Mouse (Mus musculus) kidney, postnatal 0 days (tissue): ENCODE results near the gene Lpgat1. TPM values are rescaled to one million over a fixed set of nuclear protein-coding genes. Genes with fewer than 3 reads are reported as not detected.

ENCODE experiments used
- ATAC-seq: fragments of 200-750 bp; cut with Nextera tagmentation; replicated peaks from 2 replicates; pipeline ENCODE4 v1.8.0; 2017; ENCODE audit warnings: low read depth, moderate number of reproducible peaks, moderate TSS enrichment, moderate library complexity; ENCODE audit not compliant: low FRiP score
- DNase-seq: peaks from one replicate; pipeline ENCODE4 v3.0.0-alpha.2; 2016; ENCODE audit warnings: low spot score
- H3K27ac ChIP-seq: fragments of 300-500 bp; sonication (generic); 2 replicates; pipeline ENCODE4 v1.5.1; 2014; ENCODE audit warnings: mild to moderate bottlenecking
- H3K27me3 ChIP-seq: fragments of 300-500 bp; sonication (generic); 2 replicates; pipeline ENCODE4 v1.6.1; 2014; ENCODE audit warnings: low read length, mixed read lengths; ENCODE audit not compliant: insufficient read depth
- H3K36me3 ChIP-seq: fragments of 300-500 bp; sonication (generic); 2 replicates; pipeline ENCODE4 v1.6.1; 2014; ENCODE audit warnings: low read length, mixed read lengths; ENCODE audit not compliant: insufficient read depth
- H3K4me1 ChIP-seq: fragments of 300-500 bp; sonication (generic); replicated peaks from 2 replicates; pipeline ENCODE4 v1.6.1; 2014; ENCODE audit warnings: antibody characterized with exemption, low read length, mixed read lengths; ENCODE audit not compliant: insufficient read depth
- H3K4me2 ChIP-seq: fragments of 300-500 bp; sonication (generic); 2 replicates; pipeline ENCODE4 v1.6.1; 2014; ENCODE audit warnings: mild to moderate bottlenecking, low read length, moderate library complexity, mixed read lengths
- H3K4me3 ChIP-seq: fragments of 300-500 bp; sonication (generic); replicated peaks from 2 replicates; pipeline ENCODE4 v1.5.1; 2014; ENCODE audit warnings: low read depth, low read length
- H3K9ac ChIP-seq: fragments of 300-500 bp; sonication (generic); 2 replicates; pipeline ENCODE4 v1.6.1; 2014; ENCODE audit warnings: low read depth, low read length
- H3K9me3 ChIP-seq: fragments of 300-500 bp; sonication (generic); replicated peaks from 2 replicates; pipeline ENCODE4 v1.6.1; 2016; ENCODE audit warnings: low read length, inconsistent platforms, mixed read lengths
- CTCF ChIP-seq: IDR thresholded peaks from 2 replicates; pipeline ENCODE4 v1.5.1; 2016; ENCODE audit warnings: antibody characterized with exemption, low read depth, mild to moderate bottlenecking, moderate library complexity
- WGBS: fragments of 180-500 bp; shearing (Covaris S2); extraction: QIAGEN DNeasy Blood & Tissue Kit; methylation state at CpG from one replicate; pipeline ENCODE4 v1.1.7; 2014; 5-methylcytosine and 5-hydroxymethylcytosine counted together
- polyA plus RNA-seq: library from polyadenylated mRNA; unstranded; fragments of >200 nt; fragmentation: Nextera tagmentation; extraction: Ambion mirVana; gene quantifications from 2 replicates; pipeline ENCODE4 v1.2.1, GENCODE M21; 2015

The Lpgat1 gene
- polyA plus RNA-seq, 1 experiment from 2014 or later = 37.1 TPM

- no peak for DNase-seq
- ATAC-seq = no peak
- Histone ChIP-seq H3K27me3 (no peaks in the 10 kb centered on the region), H3K4me1 (no peaks in the 10 kb centered on the region), H3K27ac (no peak overlapping the region), H3K9ac (no peak overlapping the region), H3K9me3 (no peaks in the 10 kb centered on the region), H3K36me3 (peaks cover 10% of the 10 kb centered on the region), H3K4me2 (no peak overlapping the region), H3K4me3 (no peak overlapping the region)
- no peak for TF ChIP-seq CTCF
- 81% methylated on average over 6 of the region's 6 CpGs for WGBS
Observed at GRCm38 (mm10) chr1:191723675-191724074, 6.0 kb downstream of the Lpgat1 start.

DNA sequence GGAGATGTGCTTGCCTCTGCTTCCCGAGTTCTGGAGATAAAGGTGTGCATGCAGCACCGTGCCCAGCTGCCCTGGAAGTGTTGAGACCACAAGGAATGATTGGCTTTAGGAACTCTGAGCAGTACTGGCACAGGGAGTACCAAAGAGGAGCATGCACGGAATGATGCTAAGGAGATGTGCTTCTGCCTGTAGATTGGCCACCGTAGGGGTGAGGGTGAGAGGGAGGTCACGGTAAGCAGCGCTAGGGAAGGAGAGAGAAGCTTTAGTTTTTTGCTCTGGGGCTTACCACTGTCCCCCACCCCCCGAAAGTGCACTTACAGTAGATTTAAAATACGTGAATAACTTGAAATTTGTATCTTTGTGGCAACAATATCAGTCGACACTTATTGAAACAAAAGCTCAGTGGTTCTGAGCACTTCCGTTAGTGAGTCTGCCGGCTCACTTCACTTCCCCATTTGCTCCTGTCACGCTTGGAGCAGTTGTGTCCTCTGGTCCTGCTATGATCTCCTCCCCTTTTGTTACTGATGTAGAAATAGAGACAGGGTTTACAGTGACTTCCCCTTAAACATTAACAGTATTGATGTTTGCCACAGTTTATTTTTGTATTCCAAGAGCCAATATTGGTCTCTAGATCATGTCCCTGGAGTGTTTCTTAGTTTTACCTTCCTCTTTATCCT is 6.9 kb downstream of the Lpgat1 start:
- TF ChIP-seq CTCF = no peak
- 76% methylated on average over 12 of the region's 12 CpGs for WGBS
- DNase-seq (no peak), ATAC-seq (no peak)
- Histone ChIP-seq H3K4me1 (no peaks in the 10 kb centered on the region), H3K9me3 (no peaks in the 10 kb centered on the region), H3K27ac (no peak overlapping the region), H3K9ac (no peak overlapping the region), H3K27me3 (no peaks in the 10 kb centered on the region), H3K4me2 (no peak overlapping the region), H3K36me3 (peaks cover 10% of the 10 kb centered on the region), H3K4me3 (no peak overlapping the region)

GRCm38 (mm10) chr1:191732623-191733022 is 15.0 kb downstream of the Lpgat1 start:
- no peak for TF ChIP-seq CTCF
- 87% methylated on average over 4 of the region's 4 CpGs for WGBS
- H3K9ac ChIP-seq = no peak overlapping the region
- H3K4me2 ChIP-seq = no peak overlapping the region
- DNase-seq = no peak
- no peaks in the 10 kb centered on the region for H3K36me3 ChIP-seq
- no peak overlapping the region for H3K27ac ChIP-seq
- H3K9me3 ChIP-seq = no peaks in the 10 kb centered on the region
- no peaks in the 10 kb centered on the region for H3K4me1 ChIP-seq
- no peak for ATAC-seq
- no peaks in the 10 kb centered on the region for H3K27me3 ChIP-seq
- H3K4me3 ChIP-seq = no peak overlapping the region

- WGBS = 87% methylated on average over 4 of the region's 4 CpGs
- no peak for ATAC-seq
Observed at GRCm38 (mm10) chr1:191733822-191734221, 16.2 kb downstream of the Lpgat1 start.

GRCm38 (mm10) chr1:191736425-191736824 is 18.8 kb downstream of the Lpgat1 start:
- no peaks in the 10 kb centered on the region for H3K4me1 ChIP-seq
- H3K4me3 ChIP-seq = no peak overlapping the region
- H3K36me3 ChIP-seq = no peaks in the 10 kb centered on the region
- DNase-seq (no peak), ATAC-seq (no peak)
- H3K27ac ChIP-seq = no peak overlapping the region
- H3K9ac ChIP-seq = no peak overlapping the region
- no peaks in the 10 kb centered on the region for H3K27me3 ChIP-seq
- H3K4me2 ChIP-seq = no peak overlapping the region
- no peaks in the 10 kb centered on the region for H3K9me3 ChIP-seq
- TF ChIP-seq CTCF = no peak

More at GRCm38 (mm10) chr1:191733822-191734221, 16.2 kb downstream of the Lpgat1 start:
- Histone ChIP-seq H3K4me2 (no peak overlapping the region), H3K9ac (no peak overlapping the region), H3K4me3 (no peak overlapping the region), H3K36me3 (no peaks in the 10 kb centered on the region), H3K4me1 (no peaks in the 10 kb centered on the region), H3K9me3 (no peaks in the 10 kb centered on the region), H3K27me3 (no peaks in the 10 kb centered on the region), H3K27ac (no peak overlapping the region)
- DNase-seq = no peak
- no peak for TF ChIP-seq CTCF

DNA sequence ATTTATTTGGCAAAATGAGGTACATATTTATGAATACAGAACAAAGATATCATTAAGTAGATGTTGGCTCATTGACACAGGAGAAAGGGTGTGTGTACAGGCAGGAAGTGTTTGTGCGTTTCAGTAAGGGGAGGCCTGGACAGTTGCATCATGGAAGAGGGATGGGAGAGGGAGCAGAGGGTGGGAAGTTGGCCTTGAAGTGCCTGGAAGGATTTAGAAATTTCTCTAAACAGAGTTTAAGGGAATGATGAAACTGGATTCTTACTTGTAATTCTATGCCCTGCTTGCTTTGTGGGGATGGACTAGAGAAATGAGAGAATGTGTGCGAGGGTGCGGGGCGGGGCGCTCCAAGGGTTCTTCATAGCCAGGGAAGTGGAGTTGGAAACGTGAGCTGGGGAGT is 20.2 kb downstream of the Lpgat1 start:
- WGBS = 47% methylated on average over 6 of the region's 6 CpGs

GRCm38 (mm10) chr1:191738726-191739125 is 21.1 kb downstream of the Lpgat1 start:
- WGBS = 71% methylated on average over 2 of the region's 2 CpGs
- H3K4me2 ChIP-seq = no peak overlapping the region
- no peaks in the 10 kb centered on the region for H3K27me3 ChIP-seq
- ATAC-seq = no peak
- no peaks in the 10 kb centered on the region for H3K4me1 ChIP-seq
- no peak overlapping the region for H3K27ac ChIP-seq
- no peaks in the 10 kb centered on the region for H3K36me3 ChIP-seq
- no peak overlapping the region for H3K4me3 ChIP-seq
- DNase-seq = no peak
- H3K9ac ChIP-seq = no peak overlapping the region
- no peak for TF ChIP-seq CTCF
- no peaks in the 10 kb centered on the region for H3K9me3 ChIP-seq

More for the DNA sequence above, 20.2 kb downstream of the Lpgat1 start:
- Histone ChIP-seq H3K27me3 (no peaks in the 10 kb centered on the region), H3K4me3 (no peak overlapping the region), H3K4me1 (no peaks in the 10 kb centered on the region), H3K9ac (no peak overlapping the region), H3K4me2 (no peak overlapping the region), H3K9me3 (no peaks in the 10 kb centered on the region), H3K27ac (no peak overlapping the region), H3K36me3 (no peaks in the 10 kb centered on the region)
- ATAC-seq (no peak), DNase-seq (peak; percentile 40)
- TF ChIP-seq CTCF = no peak
